Mouse (Mus musculus) heart, adult 2 months (tissue): ENCODE measurements around the gene Crybb1.

Experiments used
- CTCF ChIP-seq: fragments of 200-600 bp; IDR thresholded peaks from 2 replicates; pipeline ENCODE4 v1.8.1; 2022; ENCODE audit warnings: antibody characterized with exemption, mild to moderate bottlenecking, moderate library complexity
- EP300 ChIP-seq: fragments of 200-500 bp; IDR thresholded peaks from 2 replicates; pipeline ENCODE4 v1.6.1; 2011; ENCODE audit warnings: low read depth, low read length, control low read depth; ENCODE audit not compliant: insufficient read depth

DNA sequence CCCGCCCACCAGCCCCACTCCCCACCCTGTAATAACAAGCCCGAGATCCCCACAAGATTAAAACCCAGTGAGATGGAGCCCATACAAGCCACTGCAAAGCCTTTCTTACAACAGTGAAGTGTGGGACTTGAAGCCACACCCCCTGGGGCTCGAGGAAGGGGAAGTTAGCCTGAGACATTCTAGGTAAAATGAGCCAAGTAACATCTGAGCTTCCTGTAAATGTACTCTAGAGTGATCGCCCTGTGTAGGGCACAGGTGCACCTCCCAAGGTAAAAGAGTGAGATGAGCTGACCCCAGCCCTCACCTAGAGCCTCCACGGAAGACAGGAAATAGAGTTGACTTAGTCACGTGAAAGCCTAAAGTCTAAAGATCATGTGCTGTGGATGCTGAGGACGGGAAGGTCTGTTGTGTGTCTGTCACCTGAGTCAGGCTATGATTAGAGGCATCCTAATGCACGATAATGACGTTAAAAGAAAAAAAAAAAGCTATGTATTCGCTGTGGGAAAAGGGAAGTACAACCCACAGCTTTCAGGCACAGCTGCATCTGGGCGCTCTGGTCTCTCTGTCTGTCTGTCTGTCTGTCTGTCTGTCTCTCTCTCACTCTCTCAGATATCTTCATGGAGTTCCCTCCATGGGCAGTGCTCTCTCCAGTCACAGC, 31.5 kb downstream of the Crybb1 start:
- TF ChIP-seq EP300 (no peak), CTCF (no peak)
